ENCODE assay signal across 8 mouse cellular contexts in genomic region chr11:57518751-57519148, GRCm38 (mm10). TPM values are rescaled to one million over a fixed set of nuclear protein-coding genes. Genes with fewer than 3 reads are reported as not detected.
DNase-seq lines count a peak whose midpoint lies in the region; ATAC-seq and TF ChIP-seq lines count a peak whose summit lies in the region.

No protein-coding gene starts in this region.

- H3K4me2 ChIP-seq in forebrain, postnatal 0 days (ENCODE audit: low read depth), result peak overlapping the region; percentile 76

- no peak for DNase-seq in forebrain, postnatal 0 days
- no peak for DNase-seq in retina, embryonic 14.5 days (ENCODE audit: low spot score)
- no peak for DNase-seq in right cerebral cortex, adult 2 months (ENCODE audit: low spot score in 2 of 2)
- no peak for DNase-seq in T-cell, adult 2 months (ENCODE audit: low spot score)

- H3K27me3 ChIP-seq in erythroblast, embryonic 14.5 days (ENCODE audit: control insufficient read depth), result no peaks in the 10 kb centered on the region
- no peaks in the 10 kb centered on the region for H3K27me3 ChIP-seq in C2C12 (ENCODE audit: control insufficient read depth, insufficient read depth, insufficient read length)
- no peaks in the 10 kb centered on the region for H3K27me3 ChIP-seq in forebrain, postnatal 0 days (ENCODE audit: insufficient read depth, low read length)

- H3K79me2 ChIP-seq in C2C12 (ENCODE audit: control insufficient read depth, insufficient read depth) (peaks cover 77% of the 10 kb centered on the region), macrophage (ENCODE audit: inconsistent target) (peaks cover 94% of the 10 kb centered on the region)

- no peak for TF ChIP-seq CTCF in C2C12 (IDR thresholded peaks at IDR 0.05; ENCODE audit: control insufficient read depth, insufficient read depth, insufficient read length)
- TF ChIP-seq CTCF in forebrain, postnatal 0 days (IDR thresholded peaks at IDR 0.05; ENCODE audit: low read depth), result no peak

- H3K36me3 ChIP-seq in erythroblast, embryonic 14.5 days (ENCODE audit: control insufficient read depth), result peaks cover 25% of the 10 kb centered on the region
- H3K36me3 ChIP-seq in C2C12 (ENCODE audit: control insufficient read depth, insufficient read depth), result peaks cover 24% of the 10 kb centered on the region
- 0 out of 2 replicates have a peak, but pooled peaks cover under 1% of the 10 kb centered on the region for H3K36me3 ChIP-seq in forebrain, postnatal 0 days (ENCODE audit: insufficient read depth)
- 0 out of 2 replicates have a peak, but pooled peaks cover 4% of the 10 kb centered on the region for H3K36me3 ChIP-seq in macrophage (ENCODE audit: inconsistent target)

- H3K4me1 ChIP-seq in erythroblast, embryonic 14.5 days (ENCODE audit: control insufficient read depth), result peaks cover 28% of the 10 kb centered on the region
- H3K4me1 ChIP-seq in forebrain, postnatal 0 days (ENCODE audit: insufficient read depth), result peaks cover 27% of the 10 kb centered on the region

- peaks cover 56% of the 10 kb centered on the region for H3K79me3 ChIP-seq in C2C12 (ENCODE audit: low read depth)

- peak overlapping the region; percentile 99 for H3ac ChIP-seq in C2C12 (ENCODE audit: control insufficient read depth, insufficient read length, low read depth)

- peak overlapping the region; percentile 88 for H3K4me3 ChIP-seq in erythroblast, embryonic 14.5 days (replicated peaks)
- H3K4me3 ChIP-seq in C2C12 (ENCODE audit: insufficient read depth, poor library complexity, severe bottlenecking) (peak overlapping the region; percentile 91), macrophage (ENCODE audit: inconsistent target) (peak overlapping the region; percentile 95)
- H3K4me3 ChIP-seq in forebrain, postnatal 0 days (ENCODE audit: low read depth, low read length), result peak overlapping the region; percentile 89

- ATAC-seq in erythroblast, adult 5-6 weeks (replicated peaks; ENCODE audit: low FRiP score, poor library complexity, severe bottlenecking), result no peak
- no peak for ATAC-seq in forebrain, postnatal 0 days

- WGBS in forebrain, postnatal 0 days, result under 1% methylated on average over 15 of the region's 16 CpGs
- under 1% methylated on average over 15 of the region's 16 CpGs for WGBS in macrophage (ENCODE audit: missing documents)

- peak overlapping the region; percentile 79 for H3K27ac ChIP-seq in forebrain, postnatal 0 days (ENCODE audit: low read depth, low read length)
- H3K27ac ChIP-seq in macrophage, result peak overlapping the region; percentile 88

- no peaks in the 10 kb centered on the region for H3K9me3 ChIP-seq in erythroblast, embryonic 14.5 days (ENCODE audit: control insufficient read depth, low read length)
- H3K9me3 ChIP-seq in forebrain, postnatal 0 days (ENCODE audit: low read length), result no peaks in the 10 kb centered on the region

- peak overlapping the region; percentile 84 for H3K9ac ChIP-seq in forebrain, postnatal 0 days

TF ChIP-seq in C2C12, 6 proteins besides CTCF, POLR2A, EP300 and RAD21:
- TF ChIP-seq MAX (IDR thresholded peaks at IDR 0.05), result no peak
- TF ChIP-seq USF1 (IDR thresholded peaks at IDR 0.05; ENCODE audit: low read depth), result no peak
- no peak for TF ChIP-seq MYOG (IDR thresholded peaks at IDR 0.05; ENCODE audit: control insufficient read depth, extremely low read depth, insufficient read length)
- TF ChIP-seq MYOD1 (IDR thresholded peaks at IDR 0.05; ENCODE audit: control insufficient read depth, insufficient read length, low read depth), result no peak
- no peak for TF ChIP-seq FOSL1 (IDR thresholded peaks at IDR 0.05; ENCODE audit: insufficient read depth, low read length, poor library complexity, severe bottlenecking)
- TF ChIP-seq CEBPB (IDR thresholded peaks at IDR 0.05; ENCODE audit: low read depth), result no peak

RNA-seq across cellular contexts. Expression of gene Mfap3, which starts 0.3 kb away (rescaled TPM):
- polyA plus RNA-seq in erythroblast, embryonic 14.5 days (2012), result 0.02 and 0.05 TPM in 2 replicates
- 10.8 and 12.5 TPM in 2 replicates for total RNA-seq in erythroblast, adult 5-6 weeks (2015; ENCODE audit: low replicate concordance)
- 6.3 and 7.6 TPM in 2 replicates for total RNA-seq in erythroblast, adult 5-6 weeks (2017; ENCODE audit: low replicate concordance)
- polyA plus RNA-seq in C2C12 (2012; fragmentation: generic; extraction: Trizol) (5.5 TPM), macrophage (2018) (29.1 to 35.4 TPM (median 29.8 TPM) in 3 replicates)
- total RNA-seq in forebrain, postnatal 0 days (2014; rRNA removed), result 40.7 and 49.9 TPM in 2 replicates
- 33.2 and 52.9 TPM in 2 replicates for polyA plus RNA-seq in forebrain, postnatal 0 days (2015; fragmentation: Nextera tagmentation; extraction: Ambion mirVana)
- 10 to 100 TPM in 23 of 26 experiments, 1 to 10 TPM in 3; 6.9 to 79.5 (median 32.0) TPM for total RNA-seq in macrophage (2018; cell fraction: chromatin; rRNA removed)
- total RNA-seq in macrophage (2018; cell fraction: cytosol; rRNA removed), result 10 to 100 TPM; 20.4 to 45.9 (median 33.3) TPM
- total RNA-seq in macrophage (2018; cell fraction: nucleus; rRNA removed), result 10 to 100 TPM; 25.6 to 96.6 (median 51.5) TPM

RNA-seq across cellular contexts. Expression of gene Fam114a2, which starts 0.3 kb away (rescaled TPM):
- polyA plus RNA-seq in erythroblast, embryonic 14.5 days (2012), result 0.27 and 0.41 TPM in 2 replicates
- total RNA-seq in erythroblast, adult 5-6 weeks (2015; ENCODE audit: low replicate concordance), result 28.4 and 29.5 TPM in 2 replicates
- 59.7 and 70.8 TPM in 2 replicates for total RNA-seq in erythroblast, adult 5-6 weeks (2017; ENCODE audit: low replicate concordance)
- 21.1 TPM for polyA plus RNA-seq in C2C12 (2012; fragmentation: generic; extraction: Trizol)
- 43.6 and 43.7 TPM in 2 replicates for total RNA-seq in forebrain, postnatal 0 days (2014; rRNA removed)
- polyA plus RNA-seq in forebrain, postnatal 0 days (2015; fragmentation: Nextera tagmentation; extraction: Ambion mirVana), result 51.0 and 61.0 TPM in 2 replicates
- 100 to 1,000 TPM in 5 of 26 experiments, 10 to 100 TPM in 21; 42.2 to 128 (median 70.3) TPM for total RNA-seq in macrophage (2018; cell fraction: chromatin; rRNA removed)
- 10 to 100 TPM; 21.7 to 41.0 (median 26.3) TPM for total RNA-seq in macrophage (2018; cell fraction: cytosol; rRNA removed)
- 10 to 100 TPM; 23.7 to 66.4 (median 41.4) TPM for total RNA-seq in macrophage (2018; cell fraction: nucleus; rRNA removed)
- 29.1 to 40.8 TPM (median 31.5 TPM) in 3 replicates for polyA plus RNA-seq in macrophage (2018)

Comparison
In these comparisons a context has a peak if more than half of its experiments do, and no peak if none do; other contexts are left out.
1. RNA of gene Fam114a2, which starts 0.3 kb away (polyA plus RNA-seq): 51.0 to 61.0 TPM in forebrain, postnatal 0 days, 29.1 to 40.8 TPM in macrophage and 21.1 TPM in C2C12 (single experiment); 0.27 to 0.41 TPM in erythroblast, embryonic 14.5 days; every median in the first group is over 10 times any median in the second.
2. Peak in every context shown above with its lines, with median percentiles within 50 percentile points of each other: H3K4me3 ChIP-seq.